Mouse (Mus musculus): ENCODE results near the gene Apol9a. TPM values are rescaled to one million over a fixed set of nuclear protein-coding genes. Genes with fewer than 3 reads are reported as not detected.

The Apol9a gene
- polyA plus RNA-seq, 1 experiment from 2014 or later, result not detected

GRCm38 (mm10) chr15:77358320-77359040 lies 52.5 kb downstream of the Apol9a start:
- peak overlapping the region; percentile 13 for H3K4me3 ChIP-seq (replicated peaks; ENCODE audit: low read length)
- ATAC-seq (ENCODE audit: low FRiP score) (peak; percentile 86), DNase-seq (ENCODE audit: low spot score) (peak; percentile 90)

DNA sequence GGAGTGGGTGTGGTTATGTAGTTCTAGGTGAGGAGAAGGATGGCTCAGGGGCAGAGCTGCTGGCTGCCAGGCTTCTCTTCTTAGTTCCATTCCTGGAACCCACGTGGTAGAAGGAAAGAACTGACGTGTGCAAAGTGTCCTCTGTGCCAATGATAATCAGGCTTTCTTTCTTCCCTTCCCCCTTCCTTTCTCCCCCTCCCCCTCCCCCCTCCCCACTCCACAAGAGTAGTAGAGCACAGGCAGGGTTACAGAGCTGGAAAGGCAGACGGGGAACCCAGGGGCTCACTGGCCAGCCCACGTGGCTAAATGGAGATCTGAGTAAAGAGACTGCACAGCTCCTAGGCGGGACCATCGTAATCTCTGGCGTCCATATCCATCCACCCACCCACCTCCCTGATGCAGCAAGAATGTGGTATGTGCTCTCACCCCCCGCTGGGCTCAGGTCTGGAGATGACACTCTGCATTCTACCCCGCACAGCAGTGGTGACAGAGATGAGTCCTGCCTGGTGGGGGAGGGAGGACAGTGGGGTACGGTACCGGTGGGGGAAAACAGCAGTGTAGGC lies 54.6 kb downstream of the Apol9a start:
- 8% methylated on average over 11 of the region's 11 CpGs for WGBS
- DNase-seq (ENCODE audit: low spot score) (no peak), ATAC-seq (ENCODE audit: low FRiP score) (peak; percentile 53)
- H3K27ac ChIP-seq, result peak overlapping the region; percentile 69
- no peaks in the 10 kb centered on the region for H3K36me3 ChIP-seq (replicated peaks; ENCODE audit: control insufficient read depth, insufficient read depth)
- H3K27me3 ChIP-seq (ENCODE audit: control insufficient read depth, insufficient read depth, low read length), result no peaks in the 10 kb centered on the region
- no peak overlapping the region for H3K4me3 ChIP-seq (replicated peaks; ENCODE audit: low read length)
- H3K9me3 ChIP-seq (ENCODE audit: control insufficient read depth, low read length), result no peaks in the 10 kb centered on the region
- H3K4me2 ChIP-seq (replicated peaks), result peak overlapping the region; percentile 37
- peaks cover 39% of the 10 kb centered on the region for H3K4me1 ChIP-seq (replicated peaks; ENCODE audit: control insufficient read depth, insufficient read depth, low read length)
- peak overlapping the region; percentile 39; the same call in 1 of the 2 replicates for H3K9ac ChIP-seq

More at GRCm38 (mm10) chr15:77358320-77359040, 52.5 kb downstream of the Apol9a start:
- peak overlapping the region; percentile 81 for H3K27ac ChIP-seq
- H3K27me3 ChIP-seq (ENCODE audit: control insufficient read depth, insufficient read depth, low read length), result no peaks in the 10 kb centered on the region
- 10% methylated on average over 27 of the region's 29 CpGs for WGBS
- no peaks in the 10 kb centered on the region for H3K9me3 ChIP-seq (ENCODE audit: control insufficient read depth, low read length)
- H3K4me2 ChIP-seq (replicated peaks), result peak overlapping the region; percentile 48
- peak overlapping the region; percentile 53 for H3K9ac ChIP-seq
- H3K4me1 ChIP-seq (replicated peaks; ENCODE audit: control insufficient read depth, insufficient read depth, low read length), result peaks cover 41% of the 10 kb centered on the region
- no peaks in the 10 kb centered on the region for H3K36me3 ChIP-seq (replicated peaks; ENCODE audit: control insufficient read depth, insufficient read depth)

GRCm38 (mm10) chr15:77354848-77355551 lies 55.9 kb downstream of the Apol9a start:
- peaks cover 39% of the 10 kb centered on the region for H3K4me1 ChIP-seq (replicated peaks; ENCODE audit: control insufficient read depth, insufficient read depth, low read length)
- no peak for DNase-seq (ENCODE audit: low spot score)
- 36% methylated on average over 6 of the region's 6 CpGs for WGBS

GRCm38 (mm10) chr15:77354496-77354847 lies 56.5 kb downstream of the Apol9a start:
- H3K4me2 ChIP-seq (replicated peaks), result no peak overlapping the region
- H3K36me3 ChIP-seq (replicated peaks; ENCODE audit: control insufficient read depth, insufficient read depth), result no peaks in the 10 kb centered on the region
- H3K27ac ChIP-seq, result peak overlapping the region; percentile 48
- H3K4me3 ChIP-seq (replicated peaks; ENCODE audit: low read length), result no peak overlapping the region
- H3K9me3 ChIP-seq (ENCODE audit: control insufficient read depth, low read length), result no peaks in the 10 kb centered on the region
- no peak for ATAC-seq (ENCODE audit: low FRiP score)
- H3K4me1 ChIP-seq (replicated peaks; ENCODE audit: control insufficient read depth, insufficient read depth, low read length), result peaks cover 37% of the 10 kb centered on the region
- 52% methylated on average over 4 of the region's 4 CpGs for WGBS
- H3K27me3 ChIP-seq (ENCODE audit: control insufficient read depth, insufficient read depth, low read length), result no peaks in the 10 kb centered on the region
- DNase-seq (ENCODE audit: low spot score), result no peak
- H3K9ac ChIP-seq, result no peak overlapping the region

More at GRCm38 (mm10) chr15:77354848-77355551, 55.9 kb downstream of the Apol9a start:
- Histone ChIP-seq H3K9ac (no peak overlapping the region), H3K36me3 (replicated peaks; ENCODE audit: control insufficient read depth, insufficient read depth) (no peaks in the 10 kb centered on the region), H3K4me3 (replicated peaks; ENCODE audit: low read length) (no peak overlapping the region), H3K27me3 (ENCODE audit: control insufficient read depth, insufficient read depth, low read length) (no peaks in the 10 kb centered on the region), H3K27ac (peak overlapping the region; percentile 48), H3K4me2 (replicated peaks) (no peak overlapping the region), H3K9me3 (ENCODE audit: control insufficient read depth, low read length) (no peaks in the 10 kb centered on the region)
- ATAC-seq (ENCODE audit: low FRiP score), result no peak

Other genes starting within 250 kb of the Apol9a start
- gene Rbfox2, start 104.1 kb downstream of the Apol9a start, polyA plus RNA-seq (2014; fragmentation: Nextera tagmentation; extraction: Ambion mirVana), result 154 and 164 TPM in 2 replicates
- gene Apol7a, start 12.0 kb downstream of the Apol9a start, polyA plus RNA-seq (2014; fragmentation: Nextera tagmentation; extraction: Ambion mirVana), result not detected in 2 replicates
- gene Apol7b, start 36.4 kb upstream of the Apol9a start, polyA plus RNA-seq (2014; fragmentation: Nextera tagmentation; extraction: Ambion mirVana), result not detected in 2 replicates
- gene Apol10a, start 65.9 kb upstream of the Apol9a start, polyA plus RNA-seq (2014; fragmentation: Nextera tagmentation; extraction: Ambion mirVana), result not detected in 2 replicates
- gene Apol11a, start 97.1 kb upstream of the Apol9a start, polyA plus RNA-seq (2014; fragmentation: Nextera tagmentation; extraction: Ambion mirVana), result not detected in 2 replicates
- gene Apol7c, start 122.2 kb upstream of the Apol9a start, polyA plus RNA-seq (2014; fragmentation: Nextera tagmentation; extraction: Ambion mirVana), result not detected in 2 replicates
- gene 1700025B11Rik, start 150.8 kb upstream of the Apol9a start, polyA plus RNA-seq (2014; fragmentation: Nextera tagmentation; extraction: Ambion mirVana), result not detected in 2 replicates
- gene Apol10b, start 185.0 kb upstream of the Apol9a start, polyA plus RNA-seq (2014; fragmentation: Nextera tagmentation; extraction: Ambion mirVana), result 0.09 TPM in 1 of 2 replicates, not detected in the other
- gene Gm36245, start 188.1 kb upstream of the Apol9a start, polyA plus RNA-seq (2014; fragmentation: Nextera tagmentation; extraction: Ambion mirVana), result not detected in 2 replicates
- not detected in 2 replicates for gene Apol11b, start 232.2 kb upstream of the Apol9a start, polyA plus RNA-seq (2014; fragmentation: Nextera tagmentation; extraction: Ambion mirVana)

Measured in hindbrain, embryonic 14.5 days (tissue).